Comparison of ENCODE assay signal across 9 mouse cellular contexts in genomic region chr10:80376160-80376559, GRCm38 (mm10). TPM values are rescaled to one million over a fixed set of nuclear protein-coding genes. Genes with fewer than 3 reads are reported as not detected.
DNase-seq lines count a peak whose midpoint lies in the region; ATAC-seq and TF ChIP-seq lines count a peak whose summit lies in the region.
"Had no signal": no experiment of that assay in that cellular context is flagged by ENCODE, and none has a peak within 500 bp of the region (broad histone marks: within the 10 kb centered on the region; RNA-seq: fewer than 3 reads in every experiment).

No protein-coding gene starts in this region.

- WGBS in embryonic facial prominence, embryonic 10.5 days = 2% methylated on average over 7 of the region's 7 CpGs
- WGBS in heart, postnatal 0 days = 3% methylated on average over 7 of the region's 7 CpGs

- TF ChIP-seq EP300 in heart, postnatal 0 days (IDR thresholded peaks at IDR 0.05; ENCODE audit: low read depth) = no peak

- H3K27me3 ChIP-seq in embryonic facial prominence, embryonic 10.5 days (replicated peaks; ENCODE audit: low read depth, poor library complexity, severe bottlenecking) = peaks cover 14% of the 10 kb centered on the region
- H3K27me3 ChIP-seq in heart, postnatal 0 days (ENCODE audit: control insufficient read depth, insufficient read depth, low read length) = 0 out of 2 replicates have a peak, but pooled peaks cover 5% of the 10 kb centered on the region
- H3K27me3 ChIP-seq: lung, embryonic 15.5 days had no signal

- peak; percentile 94 for DNase-seq in ES-E14 (ENCODE audit: low read depth, low spot score)
- peak; percentile 93 for DNase-seq in adrenal gland, postnatal 25 days
- DNase-seq in embryonic facial prominence, embryonic 10.5 days (ENCODE audit: low spot score) = peak; percentile 93
- peak; percentile 83 for DNase-seq in heart, postnatal 0 days (ENCODE audit: low spot score)
- peak; percentile 87 for DNase-seq in layer of hippocampus, postnatal 36 days
- DNase-seq in lung, postnatal 4 days = peak; percentile 92 to 95
- peak; percentile 80 to 82 for DNase-seq in right cerebral cortex, postnatal 36 days (ENCODE audit: low spot score in 2 of 2)
- DNase-seq in urinary bladder, postnatal 36 days (ENCODE audit: low spot score in 2 of 2) = peak; percentile 77 to 88

- no peak overlapping the region for H3K27ac ChIP-seq in ES-E14 (ENCODE audit: insufficient read depth, low read depth, low read length, poor library complexity, severe bottlenecking)
- H3K27ac ChIP-seq in embryonic facial prominence, embryonic 10.5 days (replicated peaks) = no peak overlapping the region
- no peak overlapping the region for H3K27ac ChIP-seq in heart, postnatal 0 days (ENCODE audit: low read depth)
- H3K27ac ChIP-seq: lung, embryonic 15.5 days had no signal

- H3K4me2 ChIP-seq in heart, postnatal 0 days (ENCODE audit: low read depth, low read length) = no peak overlapping the region
- H3K4me2 ChIP-seq: lung, embryonic 15.5 days had no signal

- in situ Hi-C loops in ES-E14 (cut with MboI; ENCODE audit: low sequenced_read_pairs in 2 of 2, unreplicated experiment in 2 of 2) = loop anchor here in 1 of 2 experiments (10.0 kb wide), 1 partner anchor 201 kb away; the partner anchor contains the start of genes 1600002K03Rik and Efna2

- H3K4me3 ChIP-seq in ES-E14 (ENCODE audit: insufficient read depth in 1 of 2, low read depth in 1 of 2, low read length in 2 of 2, poor library complexity in 1 of 2, severe bottlenecking in 1 of 2) = no peak overlapping the region
- H3K4me3 ChIP-seq in embryonic facial prominence, embryonic 10.5 days = no peak overlapping the region
- H3K4me3 ChIP-seq in heart, postnatal 0 days (ENCODE audit: low read depth, low read length) = no peak overlapping the region
- H3K4me3 ChIP-seq: lung, embryonic 15.5 days had no signal

- H3K4me1 ChIP-seq in ES-E14 (ENCODE audit: control insufficient read depth in 2 of 2, insufficient read depth in 2 of 2, low read length in 2 of 2, poor library complexity in 1 of 2) = peaks cover 0 to 6% of the 10 kb centered on the region in 2 experiments; a peak in 1 of 4 replicates
- peaks cover 18% of the 10 kb centered on the region for H3K4me1 ChIP-seq in embryonic facial prominence, embryonic 10.5 days
- H3K4me1 ChIP-seq in heart, postnatal 0 days (ENCODE audit: control insufficient read depth, insufficient read depth) = no peaks in the 10 kb centered on the region

- no peaks in the 10 kb centered on the region for H3K9me3 ChIP-seq in ES-E14 (ENCODE audit: control insufficient read depth, insufficient read depth, low read depth, low read length)
- H3K9me3 ChIP-seq in embryonic facial prominence, embryonic 10.5 days = no peaks in the 10 kb centered on the region
- no peaks in the 10 kb centered on the region for H3K9me3 ChIP-seq in heart, postnatal 0 days (replicated peaks; ENCODE audit: control insufficient read depth, low read length)
- H3K9me3 ChIP-seq: lung, embryonic 15.5 days had no signal

- H3K36me3 ChIP-seq in ES-E14 (ENCODE audit: control insufficient read depth, insufficient read depth, low read length, poor library complexity, severe bottlenecking) = peaks cover 7% of the 10 kb centered on the region; the same call in 1 of the 2 replicates
- peaks cover 22% of the 10 kb centered on the region for H3K36me3 ChIP-seq in embryonic facial prominence, embryonic 10.5 days (replicated peaks)
- peaks cover 13% of the 10 kb centered on the region for H3K36me3 ChIP-seq in heart, postnatal 0 days (replicated peaks; ENCODE audit: control insufficient read depth, insufficient read depth, low read length)

- H3K9ac ChIP-seq in ES-E14 (ENCODE audit: insufficient read depth, low read depth, low read length, poor library complexity, severe bottlenecking) = no peak overlapping the region
- H3K9ac ChIP-seq in heart, postnatal 0 days (replicated peaks; ENCODE audit: low read depth, low read length) = no peak overlapping the region
- H3K9ac ChIP-seq: lung, embryonic 15.5 days had no signal

- TF ChIP-seq CTCF in heart, postnatal 0 days (IDR thresholded peaks at IDR 0.05; ENCODE audit: low read depth) = peak; percentile 91

- peak; percentile 64; the same call in 1 of the 2 replicates for ATAC-seq in heart, postnatal 0 days (ENCODE audit: insufficient read depth, low read depth)

TF ChIP-seq in ES-E14, 5 proteins besides CTCF, POLR2A, EP300 and RAD21:
- TF ChIP-seq HCFC1 (IDR thresholded peaks at IDR 0.05; ENCODE audit: borderline replicate concordance, insufficient read depth, low read length) = no peak
- TF ChIP-seq MAFK (IDR thresholded peaks at IDR 0.05; ENCODE audit: insufficient read depth, low read depth, low read length) = 0 out of 2 replicates have a peak, but pooled peaks have one; percentile 28
- peak; percentile 99 for TF ChIP-seq ZNF384 (IDR thresholded peaks at IDR 0.05; ENCODE audit: low read depth, low read length)
- TF ChIP-seq ZC3H11A (IDR thresholded peaks at IDR 0.05; ENCODE audit: borderline replicate concordance, low read depth, low read length) = no peak

RNA-seq across cellular contexts. Expression of gene Mex3d, which starts 11.3 kb away (rescaled TPM):
- 27.1 and 28.9 TPM in 2 replicates for total RNA-seq in ES-E14 (2012; rRNA removed)
- 18.3 and 21.7 TPM in 2 replicates for total RNA-seq in adrenal gland, postnatal 25 days (2021)
- 6.4 and 7.1 TPM in 2 replicates for polyA plus RNA-seq in embryonic facial prominence, embryonic 10.5 days (2016; fragmentation: Nextera tagmentation; extraction: Ambion mirVana)
- 20.0 and 26.4 TPM in 2 replicates for total RNA-seq in heart, postnatal 0 days (2014; rRNA removed; ENCODE audit: low replicate concordance)
- polyA plus RNA-seq in heart, postnatal 0 days (2015; fragmentation: Nextera tagmentation; extraction: Ambion mirVana) = 2.2 and 2.9 TPM in 2 replicates
- total RNA-seq in layer of hippocampus, postnatal 36 days (2021) = 10 to 100 TPM; 18.2 to 18.4 TPM

RNA-seq across cellular contexts. Expression of gene Plk5, which starts 19.9 kb away (rescaled TPM):
- 6.0 and 17.4 TPM in 2 replicates for total RNA-seq in ES-E14 (2012; rRNA removed)
- total RNA-seq in adrenal gland, postnatal 25 days (2021) = 0.15 TPM in 1 of 2 replicates, not detected in the other
- polyA plus RNA-seq in embryonic facial prominence, embryonic 10.5 days (2016; fragmentation: Nextera tagmentation; extraction: Ambion mirVana) = 0.37 and 0.43 TPM in 2 replicates
- total RNA-seq in heart, postnatal 0 days (2014; rRNA removed; ENCODE audit: low replicate concordance) = 1.7 TPM in 1 of 2 replicates, not detected in the other
- polyA plus RNA-seq in heart, postnatal 0 days (2015; fragmentation: Nextera tagmentation; extraction: Ambion mirVana) = 0.05 TPM in 2 replicates
- 10 to 100 TPM; 23.2 to 23.4 TPM for total RNA-seq in layer of hippocampus, postnatal 36 days (2021)

RNA-seq across cellular contexts. Expression of gene Mbd3, which starts 23.2 kb away (rescaled TPM):
- total RNA-seq in ES-E14 (2012; rRNA removed) = 131 and 134 TPM in 2 replicates
- 127 and 139 TPM in 2 replicates for total RNA-seq in adrenal gland, postnatal 25 days (2021)
- 371 and 377 TPM in 2 replicates for polyA plus RNA-seq in embryonic facial prominence, embryonic 10.5 days (2016; fragmentation: Nextera tagmentation; extraction: Ambion mirVana)
- 35.1 and 35.3 TPM in 2 replicates for total RNA-seq in heart, postnatal 0 days (2014; rRNA removed; ENCODE audit: low replicate concordance)
- polyA plus RNA-seq in heart, postnatal 0 days (2015; fragmentation: Nextera tagmentation; extraction: Ambion mirVana) = 75.6 and 78.0 TPM in 2 replicates
- total RNA-seq in layer of hippocampus, postnatal 36 days (2021) = 100 to 1,000 TPM; 148 to 156 TPM

RNA-seq across cellular contexts. Expression of gene Adamtsl5, which starts 27.9 kb away (rescaled TPM):
- 2.1 and 2.4 TPM in 2 replicates for total RNA-seq in ES-E14 (2012; rRNA removed)
- 8.9 and 10.4 TPM in 2 replicates for total RNA-seq in adrenal gland, postnatal 25 days (2021)
- 0.65 and 0.88 TPM in 2 replicates for polyA plus RNA-seq in embryonic facial prominence, embryonic 10.5 days (2016; fragmentation: Nextera tagmentation; extraction: Ambion mirVana)
- 18.5 and 34.6 TPM in 2 replicates for total RNA-seq in heart, postnatal 0 days (2014; rRNA removed; ENCODE audit: low replicate concordance)
- polyA plus RNA-seq in heart, postnatal 0 days (2015; fragmentation: Nextera tagmentation; extraction: Ambion mirVana) = 12.6 and 14.6 TPM in 2 replicates
- 1 to 10 TPM; 4.9 to 5.2 TPM for total RNA-seq in layer of hippocampus, postnatal 36 days (2021)

RNA-seq across cellular contexts. Expression of gene Uqcr11, which starts 30.5 kb away (rescaled TPM):
- 995 and 1,362 TPM in 2 replicates for total RNA-seq in ES-E14 (2012; rRNA removed)
- total RNA-seq in adrenal gland, postnatal 25 days (2021) = 728 and 779 TPM in 2 replicates
- 615 and 629 TPM in 2 replicates for polyA plus RNA-seq in embryonic facial prominence, embryonic 10.5 days (2016; fragmentation: Nextera tagmentation; extraction: Ambion mirVana)
- 1,589 and 2,020 TPM in 2 replicates for total RNA-seq in heart, postnatal 0 days (2014; rRNA removed; ENCODE audit: low replicate concordance)
- polyA plus RNA-seq in heart, postnatal 0 days (2015; fragmentation: Nextera tagmentation; extraction: Ambion mirVana) = 3,128 and 3,343 TPM in 2 replicates
- total RNA-seq in layer of hippocampus, postnatal 36 days (2021) = 100 to 1,000 TPM; 443 to 467 TPM
